Mouse (Mus musculus) lung, embryonic 14.5 days (tissue): Measurements from ENCODE around the gene Cst3. TPM values are rescaled to one million over a fixed set of nuclear protein-coding genes. Genes with fewer than 3 reads are reported as not detected.

Experiments
- ATAC-seq: fragments of 200-750 bp; cut with Nextera tagmentation; 2 replicates; pipeline ENCODE4 v1.8.0; 2017; ENCODE audit warnings: mild to moderate bottlenecking, moderate TSS enrichment, moderate library complexity; ENCODE audit not compliant: insufficient read depth
- DNase-seq: peaks from one replicate; pipeline ENCODE4 v3.0.0-alpha.2; 2015
- H3K27ac ChIP-seq: fragments of 300-500 bp; sonication (generic); 2 replicates; pipeline ENCODE4 v1.5.1; 2014; ENCODE audit warnings: low read depth, mild to moderate bottlenecking, moderate library complexity
- H3K27me3 ChIP-seq: fragments of 300-500 bp; sonication (generic); 2 replicates; pipeline ENCODE4 v1.6.1; 2014; ENCODE audit warnings: low read length, control low read depth; ENCODE audit not compliant: insufficient read depth
- H3K36me3 ChIP-seq: fragments of 300-500 bp; sonication (generic); 2 replicates; pipeline ENCODE4 v1.6.1; 2014; ENCODE audit warnings: control low read depth; ENCODE audit not compliant: insufficient read depth
- H3K4me1 ChIP-seq: fragments of 300-500 bp; sonication (generic); 2 replicates; pipeline ENCODE4 v1.6.1; 2014; ENCODE audit warnings: antibody characterized with exemption, control low read depth; ENCODE audit not compliant: insufficient read depth
- H3K4me2 ChIP-seq: fragments of 300-500 bp; sonication (generic); 2 replicates; pipeline ENCODE4 v1.6.1; 2014; ENCODE audit warnings: mild to moderate bottlenecking
- H3K4me3 ChIP-seq: fragments of 300-500 bp; sonication (generic); 2 replicates; pipeline ENCODE4 v1.5.1; 2014; ENCODE audit warnings: low read depth, low read length
- H3K9ac ChIP-seq: fragments of 300-500 bp; sonication (generic); 2 replicates; pipeline ENCODE4 v1.6.1; 2014
- H3K9me3 ChIP-seq: fragments of 300-500 bp; sonication (generic); 2 replicates; pipeline ENCODE4 v1.6.1; 2016; ENCODE audit warnings: low read depth, low read length, control low read depth
- CTCF ChIP-seq: IDR thresholded peaks from 2 replicates; pipeline ENCODE4 v1.5.1; 2016; ENCODE audit warnings: antibody characterized with exemption, low read depth
- WGBS: fragments of 180-500 bp; shearing (Covaris S2); extraction: QIAGEN DNeasy Blood & Tissue Kit; methylation state at CpG from one replicate; pipeline ENCODE4 v1.1.7; 2014; 5-methylcytosine and 5-hydroxymethylcytosine counted together
- polyA plus RNA-seq: library from polyadenylated mRNA; unstranded; fragments of >200 nt; fragmentation: Nextera tagmentation; extraction: Ambion mirVana; gene quantifications from 2 replicates; pipeline ENCODE4 v1.2.1, GENCODE M21; 2014

Gene Cst3
- polyA plus RNA-seq, 1 experiment from 2014 or later, result 481 TPM

DNA sequence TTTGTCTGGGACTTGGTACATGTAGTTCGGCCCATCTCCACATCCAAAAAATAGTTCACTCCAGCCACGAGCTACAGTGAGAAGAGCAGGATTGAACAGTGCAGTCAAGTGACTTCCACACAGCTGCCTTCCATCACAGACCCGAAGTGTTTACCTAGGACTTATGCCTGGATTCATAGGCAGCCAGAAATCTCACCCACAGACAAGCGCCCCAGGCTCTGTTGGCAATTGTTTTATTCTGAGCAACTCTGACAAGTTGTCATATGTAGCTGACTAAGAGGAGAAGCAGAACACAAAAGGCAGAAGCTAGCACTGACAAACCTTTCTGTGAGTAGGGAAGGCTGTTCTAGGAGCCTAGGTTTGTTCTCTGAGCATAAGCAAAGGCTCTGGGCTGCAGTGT is 2.6 kb downstream of the Cst3 start:
- WGBS, result 28% methylated on average over 4 of the region's 4 CpGs
- DNase-seq (peak; percentile 66), ATAC-seq (0 out of 2 replicates have a peak, but pooled peaks have one; percentile 4)
- Histone ChIP-seq H3K4me1 (peaks cover 13% of the 10 kb centered on the region), H3K4me3 (peak overlapping the region; percentile 69), H3K9ac (peak overlapping the region; percentile 1; the same call in 1 of the 2 replicates), H3K36me3 (peaks cover 22% of the 10 kb centered on the region), H3K4me2 (peak overlapping the region; percentile 65), H3K27ac (peak overlapping the region; percentile 54; the same call in 1 of the 2 replicates), H3K27me3 (no peaks in the 10 kb centered on the region), H3K9me3 (no peaks in the 10 kb centered on the region)
- TF ChIP-seq CTCF, result no peak

DNA sequence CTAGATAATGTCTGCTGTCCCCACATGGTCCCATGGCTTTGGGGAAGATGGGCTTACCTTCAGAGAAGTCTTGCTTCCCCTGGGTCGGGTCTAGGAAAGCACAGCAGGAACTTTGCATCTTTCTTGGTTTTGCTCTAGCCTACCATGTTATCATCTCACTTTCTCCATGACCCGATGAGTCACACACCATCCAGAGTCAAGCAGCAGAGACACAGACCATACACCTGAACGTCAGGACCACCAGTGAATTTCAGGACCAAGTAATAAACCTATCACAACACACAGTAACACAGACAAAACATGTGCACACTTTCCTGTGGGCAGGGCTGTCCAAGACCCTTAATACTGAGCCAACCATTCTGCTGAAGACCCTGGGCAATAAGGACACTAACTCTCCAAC is 5.0 kb downstream of the Cst3 start:
- H3K4me1 ChIP-seq, result peaks cover 9% of the 10 kb centered on the region
- H3K27ac ChIP-seq, result no peak overlapping the region
- no peak for TF ChIP-seq CTCF
- no peak overlapping the region for H3K4me3 ChIP-seq
- no peaks in the 10 kb centered on the region for H3K27me3 ChIP-seq
- no peak for ATAC-seq
- no peaks in the 10 kb centered on the region for H3K9me3 ChIP-seq
- WGBS, result 83% methylated on average over 3 of the region's 3 CpGs
- no peak overlapping the region for H3K4me2 ChIP-seq
- no peak for DNase-seq
- peaks cover 22% of the 10 kb centered on the region for H3K36me3 ChIP-seq
- no peak overlapping the region for H3K9ac ChIP-seq

DNA sequence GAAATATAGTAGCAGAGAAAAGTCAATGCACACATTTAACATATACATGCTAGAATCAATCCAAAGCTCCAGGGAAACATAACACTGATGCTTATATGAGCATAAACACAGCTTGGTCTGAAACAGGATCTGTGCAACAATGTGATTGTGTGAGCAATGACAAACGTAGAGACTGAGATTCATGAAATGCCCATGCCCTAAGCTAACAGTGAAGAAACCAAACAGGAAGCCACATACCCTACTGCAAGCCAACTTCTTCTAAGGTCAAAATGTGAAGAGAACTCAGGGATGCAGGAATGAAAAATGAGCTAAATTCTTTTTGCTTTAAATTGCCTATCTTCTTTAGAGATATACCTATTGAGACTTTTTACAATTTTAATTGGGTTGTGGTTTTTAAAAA is 6.5 kb downstream of the Cst3 start:
- Histone ChIP-seq H3K27me3 (no peaks in the 10 kb centered on the region), H3K36me3 (peaks cover 22% of the 10 kb centered on the region), H3K4me1 (peaks cover 9% of the 10 kb centered on the region), H3K4me2 (no peak overlapping the region), H3K9ac (no peak overlapping the region), H3K9me3 (no peaks in the 10 kb centered on the region), H3K27ac (no peak overlapping the region), H3K4me3 (no peak overlapping the region)
- TF ChIP-seq CTCF, result no peak
- DNase-seq (no peak), ATAC-seq (no peak)
- 56% methylated on average over 1 of the region's 1 CpGs for WGBS

- no peaks in the 10 kb centered on the region for H3K27me3 ChIP-seq
- H3K27ac ChIP-seq, result no peak within 1 kb of the TSS
- ATAC-seq, result peak; percentile 35; the same call in 1 of the 2 replicates
- no peaks in the 10 kb centered on the region for H3K36me3 ChIP-seq
- no peak within 1 kb of the TSS for H3K9ac ChIP-seq
- DNase-seq, result no peak
- H3K9me3 ChIP-seq, result no peaks in the 10 kb centered on the region
- WGBS, result 34% methylated on average over 2 of the region's 2 CpGs
- H3K4me1 ChIP-seq, result no peaks in the 10 kb centered on the region
- no peak within 1 kb of the TSS for H3K4me3 ChIP-seq
- no peak within 1 kb of the TSS for H3K4me2 ChIP-seq
- no peak for TF ChIP-seq CTCF
Observed at GRCm38 (mm10) chr2:148864966-148865365, 10.5 kb downstream of the Cst3 start, which contains the start of gene 9230104L09Rik. TSS of gene 9230104L09Rik (minus strand) at chr2:148865038.

DNA sequence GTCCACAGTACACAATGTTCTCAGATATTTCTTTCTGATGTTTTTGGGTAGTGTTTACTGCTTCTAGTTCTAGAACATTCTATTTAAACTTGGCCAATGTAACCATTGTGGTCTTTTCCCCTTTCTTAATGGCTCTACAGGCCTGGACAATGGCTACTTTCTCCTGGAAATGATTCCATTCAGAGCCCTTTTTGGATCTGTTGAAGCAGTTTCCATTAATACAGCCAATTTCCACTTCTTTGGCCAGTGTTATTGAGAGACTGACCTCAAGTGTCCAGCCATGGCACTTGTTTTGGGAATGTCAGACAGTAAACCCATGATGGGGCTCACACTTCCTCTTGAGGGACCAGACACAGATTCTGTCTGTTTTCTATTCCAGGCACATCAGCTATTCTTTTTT is 13.8 kb downstream of the Cst3 start:
- DNase-seq (no peak), ATAC-seq (no peak)
- TF ChIP-seq CTCF, result no peak
- Histone ChIP-seq H3K4me2 (no peak overlapping the region), H3K9me3 (no peaks in the 10 kb centered on the region), H3K27me3 (no peaks in the 10 kb centered on the region), H3K27ac (no peak overlapping the region), H3K4me3 (no peak overlapping the region), H3K36me3 (no peaks in the 10 kb centered on the region), H3K9ac (no peak overlapping the region), H3K4me1 (no peaks in the 10 kb centered on the region)

- Histone ChIP-seq H3K9me3 (no peaks in the 10 kb centered on the region), H3K4me1 (no peaks in the 10 kb centered on the region), H3K4me2 (no peak overlapping the region), H3K4me3 (no peak overlapping the region), H3K27me3 (no peaks in the 10 kb centered on the region), H3K36me3 (no peaks in the 10 kb centered on the region), H3K9ac (no peak overlapping the region), H3K27ac (no peak overlapping the region)
- DNase-seq (no peak), ATAC-seq (no peak)
- 69% methylated on average over 4 of the region's 4 CpGs for WGBS
- TF ChIP-seq CTCF, result no peak
Observed at GRCm38 (mm10) chr2:148860993-148861392, 14.5 kb downstream of the Cst3 start.

DNA sequence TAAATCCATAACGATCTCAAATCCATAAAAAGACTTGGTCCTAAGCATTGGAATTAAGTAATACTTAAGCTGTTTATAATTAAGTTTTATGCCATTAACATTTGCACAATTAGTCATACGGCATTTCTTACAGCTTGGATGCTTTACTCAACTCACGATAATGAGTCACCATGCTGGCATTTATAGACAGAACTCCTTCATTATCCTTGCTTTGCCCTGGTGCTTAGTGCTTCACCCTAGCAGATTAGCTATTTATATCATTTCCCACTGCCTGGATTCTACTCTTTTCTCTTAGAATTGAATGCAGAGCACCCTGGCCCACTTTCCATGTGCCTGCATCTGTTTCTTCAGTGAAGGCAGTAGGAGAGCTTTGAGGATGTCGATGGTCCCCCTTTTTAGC is 18.0 kb downstream of the Cst3 start:
- no peaks in the 10 kb centered on the region for H3K9me3 ChIP-seq
- ATAC-seq (no peak), DNase-seq (no peak)
- no peak overlapping the region for H3K4me3 ChIP-seq
- no peak overlapping the region for H3K4me2 ChIP-seq
- TF ChIP-seq CTCF, result no peak
- H3K9ac ChIP-seq, result no peak overlapping the region
- 68% methylated on average over 4 of the region's 4 CpGs for WGBS
- no peaks in the 10 kb centered on the region for H3K36me3 ChIP-seq
- H3K4me1 ChIP-seq, result no peaks in the 10 kb centered on the region
- H3K27me3 ChIP-seq, result no peaks in the 10 kb centered on the region
- H3K27ac ChIP-seq, result no peak overlapping the region
